Mouse (Mus musculus) G1E-ER4 (cell line): ENCODE data around the gene Myo18b. TPM values are rescaled to one million over a fixed set of nuclear protein-coding genes. Genes with fewer than 3 reads are reported as not detected.

Source experiments
- GATA1 ChIP-seq: IDR thresholded peaks from one replicate; pipeline ENCODE4 v1.8.0; 2012; ENCODE audit warnings: low read length, inconsistent platforms
- polyA plus RNA-seq: library from polyadenylated mRNA; stranded (reverse); fragments of >175 nt; gene quantifications from 2 replicates; pipeline ENCODE4 v1.2.3, GENCODE M21; 2012

Gene Myo18b
- polyA plus RNA-seq, 1 experiment: not detected

- TF ChIP-seq GATA1: no peak
Observed at GRCm38 (mm10) chr5:112748001-112748719, 148.0 kb downstream of the Myo18b start.

- no peak for TF ChIP-seq GATA1
Observed at GRCm38 (mm10) chr5:112747306-112747930, 148.7 kb downstream of the Myo18b start.

- no peak for TF ChIP-seq GATA1
Observed at GRCm38 (mm10) chr5:112745176-112745575, 151.0 kb downstream of the Myo18b start.

GRCm38 (mm10) chr5:112744571-112744970, 151.6 kb downstream of the Myo18b start:
- TF ChIP-seq GATA1: no peak

- no peak for TF ChIP-seq GATA1
Observed at GRCm38 (mm10) chr5:112743121-112743520, 153.0 kb downstream of the Myo18b start.

- TF ChIP-seq GATA1: no peak
Observed at GRCm38 (mm10) chr5:112740651-112741050, 155.5 kb downstream of the Myo18b start.

GRCm38 (mm10) chr5:112735040-112735439, 161.1 kb downstream of the Myo18b start:
- no peak for TF ChIP-seq GATA1

- no peak for TF ChIP-seq GATA1
Observed at GRCm38 (mm10) chr5:112730604-112731003, 165.6 kb downstream of the Myo18b start.

GRCm38 (mm10) chr5:112728432-112728831, 167.7 kb downstream of the Myo18b start:
- no peak for TF ChIP-seq GATA1

- no peak for TF ChIP-seq GATA1
Observed at GRCm38 (mm10) chr5:112718655-112719306, 177.4 kb downstream of the Myo18b start.

- no peak for TF ChIP-seq GATA1
Observed at GRCm38 (mm10) chr5:112714679-112715446, 181.3 kb downstream of the Myo18b start.

- no peak for TF ChIP-seq GATA1
Observed at GRCm38 (mm10) chr5:112709831-112710230, 186.3 kb downstream of the Myo18b start.

- TF ChIP-seq GATA1: no peak
Observed at GRCm38 (mm10) chr5:112708441-112708840, 187.7 kb downstream of the Myo18b start.

- TF ChIP-seq GATA1: no peak
Observed at GRCm38 (mm10) chr5:112707478-112707877, 188.7 kb downstream of the Myo18b start.

- TF ChIP-seq GATA1: no peak
Observed at GRCm38 (mm10) chr5:112700794-112701193, 195.4 kb downstream of the Myo18b start.

- no peak for TF ChIP-seq GATA1
Observed at GRCm38 (mm10) chr5:112696683-112697082, 199.5 kb downstream of the Myo18b start.
